Mouse (Mus musculus) left cerebral cortex, postnatal 10 days (tissue): ENCODE measurements around the gene Lrp4. TPM values are rescaled to one million over a fixed set of nuclear protein-coding genes. Genes with fewer than 3 reads are reported as not detected.

Source experiments
- DNase-seq, 2 experiments: peaks; one replicate each; pipeline ENCODE4 v3.0.0; 2021 to 2022; ENCODE audit warnings: low spot score in 2 of 2, mixed read lengths in 1 of 2; ENCODE audit errors: extremely low spot score in 1 of 2
- intact Hi-C: fragments of 180-260 bp; cut with DNase I; formaldehyde crosslinking; loops from one replicate; pipeline ENCODE4 v1.15.1; 2025
- total RNA-seq, 2 experiments: library from RNA; stranded (reverse); gene quantifications; 2 replicates each; pipeline ENCODE4 v1.2.3; 2021

The Lrp4 gene
- total RNA-seq, 2 experiments from 2014 or later, result 26.3 to 26.4 TPM

GRCm38 (mm10) chr2:91450316-91450715, 7.0 kb upstream of the Lrp4 start:
- intact Hi-C loops, result no loop called here
- DNase-seq, result no peak

GRCm38 (mm10) chr2:91452658-91453057, 4.7 kb upstream of the Lrp4 start:
- no peak for DNase-seq
- intact Hi-C loops, result no loop called here

GRCm38 (mm10) chr2:91453231-91454075, 3.9 kb upstream of the Lrp4 start:
- no peak for DNase-seq
- intact Hi-C loops, result no loop called here

GRCm38 (mm10) chr2:91454434-91454833, 2.9 kb upstream of the Lrp4 start:
- intact Hi-C loops, result no loop called here
- DNase-seq, result no peak

GRCm38 (mm10) chr2:91455826-91456225, 1.5 kb upstream of the Lrp4 start:
- intact Hi-C loops, result no loop called here
- peak in 1 of 2 experiments; percentile 60 for DNase-seq

- DNase-seq, result no peak
- intact Hi-C loops, result no loop called here
These were observed 715 bp upstream of the Lrp4 start for GRCm38 (mm10) chr2:91456491-91457100.

GRCm38 (mm10) chr2:91457656-91458251, 443 bp downstream of the Lrp4 start:
- intact Hi-C loops, result no loop called here
- peak in 1 of 2 experiments; percentile 43 for DNase-seq

GRCm38 (mm10) chr2:91458252-91458672, 951 bp downstream of the Lrp4 start:
- peak in 1 of 2 experiments; percentile 60 for DNase-seq
- intact Hi-C loops, result no loop called here

- intact Hi-C loops, result no loop called here
- peak in 1 of 2 experiments; percentile 60 for DNase-seq
These were observed 1.5 kb downstream of the Lrp4 start for GRCm38 (mm10) chr2:91458673-91459391.

- intact Hi-C loops, result no loop called here
- no peak for DNase-seq
These were observed 2.8 kb downstream of the Lrp4 start for GRCm38 (mm10) chr2:91460076-91460475.

GRCm38 (mm10) chr2:91460771-91461170, 3.5 kb downstream of the Lrp4 start:
- DNase-seq, result no peak
- intact Hi-C loops, result no loop called here

GRCm38 (mm10) chr2:91461341-91461740, 4.0 kb downstream of the Lrp4 start:
- intact Hi-C loops, result no loop called here
- DNase-seq, result no peak

- DNase-seq, result no peak
- intact Hi-C loops, result no loop called here
These were observed 4.9 kb downstream of the Lrp4 start for GRCm38 (mm10) chr2:91462196-91462595.

- intact Hi-C loops, result no loop called here
- DNase-seq, result no peak
These were observed 5.4 kb downstream of the Lrp4 start for GRCm38 (mm10) chr2:91462681-91463080.

- DNase-seq, result no peak
- intact Hi-C loops, result no loop called here
These were observed 8.6 kb downstream of the Lrp4 start for GRCm38 (mm10) chr2:91465934-91466333.

GRCm38 (mm10) chr2:91467613-91468012, 10.3 kb downstream of the Lrp4 start:
- DNase-seq, result no peak

GRCm38 (mm10) chr2:91470055-91470647, 12.8 kb downstream of the Lrp4 start:
- intact Hi-C loops, result no loop called here
- peak; percentile 49 to 82 for DNase-seq

More at GRCm38 (mm10) chr2:91467613-91468012, 10.3 kb downstream of the Lrp4 start:
- intact Hi-C loops, result no loop called here

- DNase-seq, result no peak
- intact Hi-C loops, result no loop called here
These were observed 17.0 kb downstream of the Lrp4 start for GRCm38 (mm10) chr2:91474358-91474757.

- intact Hi-C loops, result no loop called here
- no peak for DNase-seq
These were observed 18.5 kb downstream of the Lrp4 start for GRCm38 (mm10) chr2:91475791-91476190.
